Mouse (Mus musculus): ENCODE data around the gene Samd5.

DNA sequence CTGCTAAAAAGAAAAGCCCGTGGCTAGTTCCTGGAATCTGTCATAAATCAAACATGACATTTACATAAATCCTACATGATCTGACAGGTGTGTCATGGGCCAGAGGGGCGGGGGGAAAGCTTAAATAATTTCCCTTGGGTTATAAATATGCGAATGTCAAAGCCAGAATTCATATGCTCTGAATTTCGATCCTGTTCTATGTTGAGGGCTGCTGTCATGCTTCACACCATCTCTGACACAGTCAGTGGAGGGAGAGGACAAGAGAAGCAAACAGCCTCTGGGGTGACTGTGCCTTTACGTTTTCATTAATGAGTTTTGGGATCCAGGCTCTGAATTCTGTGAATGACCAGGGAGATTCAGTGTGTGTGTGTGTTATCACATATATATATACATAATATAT lies 45.0 kb upstream of the Samd5 start:
- no peak for TF ChIP-seq CTCF (conservative IDR thresholded peaks at IDR 0.05; ENCODE audit: low read length)
- TF ChIP-seq POU5F1 (IDR thresholded peaks at IDR 0.05; ENCODE audit: borderline replicate concordance, low read length), result no peak

Data from E14TG2a.4 (cell line).